Mouse (Mus musculus) myocyte (in vitro differentiated cells): ENCODE measurements around the gene Hmcn2.

Source experiments
- MAX ChIP-seq: IDR thresholded peaks from one replicate; pipeline ENCODE4 v1.6.1; 2011; ENCODE audit warnings: low read depth, mild to moderate bottlenecking, control low read depth
- MYOD1 ChIP-seq, 3 experiments: IDR thresholded peaks; one replicate each; pipeline ENCODE4 v1.6.1; 2011; ENCODE audit warnings: control low read depth in 2 of 3, low read depth in 2 of 3, mild to moderate bottlenecking in 2 of 3, moderate library complexity in 1 of 3; ENCODE audit not compliant: insufficient read length in 2 of 3, control insufficient read depth in 1 of 3
- MYOG ChIP-seq, 3 experiments: IDR thresholded peaks; one replicate each; pipeline ENCODE4 v1.6.1; 2011; ENCODE audit warnings: control low read depth in 2 of 3, low read depth in 2 of 3, mild to moderate bottlenecking in 2 of 3; ENCODE audit not compliant: insufficient read length in 2 of 3, control insufficient read depth in 1 of 3, insufficient read depth in 1 of 3
- POLR2A ChIP-seq: IDR thresholded peaks from one replicate; pipeline ENCODE4 v1.6.1; 2011; ENCODE audit warnings: low read depth, mild to moderate bottlenecking, control low read depth, moderate library complexity; ENCODE audit not compliant: insufficient read length
- POLR2AphosphoS2 ChIP-seq: IDR thresholded peaks from one replicate; pipeline ENCODE4 v1.6.1; 2011; ENCODE audit warnings: low read depth, control low read depth; ENCODE audit not compliant: insufficient read length
- SRF ChIP-seq: IDR thresholded peaks from one replicate; pipeline ENCODE4 v1.6.1; 2011; ENCODE audit warnings: low read depth; ENCODE audit not compliant: control insufficient read depth, insufficient read length
- TCF12 ChIP-seq: IDR thresholded peaks from one replicate; pipeline ENCODE4 v1.6.1; 2011; ENCODE audit warnings: mild to moderate bottlenecking, control low read depth; ENCODE audit not compliant: poor library complexity, insufficient read depth, severe bottlenecking
- USF1 ChIP-seq: IDR thresholded peaks from one replicate; pipeline ENCODE4 v1.6.1; 2011; ENCODE audit warnings: low read depth, mild to moderate bottlenecking, control low read depth, moderate library complexity

GRCm38 (mm10) chr2:31500292-31501204 is 186.3 kb downstream of the Hmcn2 start:
- TF ChIP-seq POLR2AphosphoS2 (no peak), POLR2A (no peak), SRF (no peak), TCF12 (no peak), MAX (no peak), USF1 (no peak), MYOD1 (IDR thresholded peaks at IDR 0.05; ENCODE audit: control insufficient read depth in 1 of 3, insufficient read length in 2 of 3, low read depth in 2 of 3) (no peak), MYOG (IDR thresholded peaks at IDR 0.05; ENCODE audit: control insufficient read depth in 1 of 3, insufficient read depth in 1 of 3, insufficient read length in 2 of 3, low read depth in 2 of 3) (no peak)
